Mouse (Mus musculus) midbrain, embryonic 13.5 days (tissue): ENCODE data around the gene Tjp2. TPM values are rescaled to one million over a fixed set of nuclear protein-coding genes. Genes with fewer than 3 reads are reported as not detected.

Experiments
- ATAC-seq: fragments of 200-750 bp; cut with Nextera tagmentation; 2 replicates; pipeline ENCODE4 v1.8.0; 2017; ENCODE audit warnings: mild to moderate bottlenecking, moderate TSS enrichment, moderate library complexity
- H3K27ac ChIP-seq: fragments of 300-500 bp; sonication (generic); 2 replicates; pipeline ENCODE4 v1.5.1; 2015; ENCODE audit warnings: inconsistent platforms, mild to moderate bottlenecking, moderate library complexity
- H3K27me3 ChIP-seq: fragments of 300-500 bp; sonication (generic); 2 replicates; pipeline ENCODE4 v1.6.1; 2015; ENCODE audit warnings: mild to moderate bottlenecking, inconsistent platforms
- H3K36me3 ChIP-seq: fragments of 300-500 bp; sonication (generic); 2 replicates; pipeline ENCODE4 v1.6.1; 2015; ENCODE audit warnings: mild to moderate bottlenecking, inconsistent platforms
- H3K4me1 ChIP-seq: fragments of 300-500 bp; sonication (generic); replicated peaks from 2 replicates; pipeline ENCODE4 v1.6.1; 2015; ENCODE audit warnings: inconsistent platforms
- H3K4me2 ChIP-seq: fragments of 300-500 bp; sonication (generic); replicated peaks from 2 replicates; pipeline ENCODE4 v1.6.1; 2015; ENCODE audit warnings: moderate library complexity, mild to moderate bottlenecking, inconsistent platforms
- H3K4me3 ChIP-seq: fragments of 300-500 bp; sonication (generic); replicated peaks from 2 replicates; pipeline ENCODE4 v1.5.1; 2015; ENCODE audit warnings: mild to moderate bottlenecking, inconsistent platforms
- H3K9ac ChIP-seq: fragments of 300-500 bp; sonication (generic); replicated peaks from 2 replicates; pipeline ENCODE4 v1.6.1; 2015; ENCODE audit warnings: mild to moderate bottlenecking, inconsistent platforms
- H3K9me3 ChIP-seq: fragments of 300-500 bp; sonication (generic); 2 replicates; pipeline ENCODE4 v1.6.1; 2016; ENCODE audit warnings: mild to moderate bottlenecking, inconsistent platforms
- WGBS: fragments of 180-500 bp; shearing (Covaris S2); methylation state at CpG from one replicate; pipeline ENCODE4 v1.1.7; 2015; 5-methylcytosine and 5-hydroxymethylcytosine counted together
- polyA plus RNA-seq: library from polyadenylated mRNA; unstranded; fragments of >200 nt; fragmentation: Nextera tagmentation; extraction: Ambion mirVana; gene quantifications from 2 replicates; pipeline ENCODE4 v1.2.1, GENCODE M21; 2015

Tjp2 gene
- polyA plus RNA-seq, 1 experiment from 2014 or later = 13.9 TPM

DNA sequence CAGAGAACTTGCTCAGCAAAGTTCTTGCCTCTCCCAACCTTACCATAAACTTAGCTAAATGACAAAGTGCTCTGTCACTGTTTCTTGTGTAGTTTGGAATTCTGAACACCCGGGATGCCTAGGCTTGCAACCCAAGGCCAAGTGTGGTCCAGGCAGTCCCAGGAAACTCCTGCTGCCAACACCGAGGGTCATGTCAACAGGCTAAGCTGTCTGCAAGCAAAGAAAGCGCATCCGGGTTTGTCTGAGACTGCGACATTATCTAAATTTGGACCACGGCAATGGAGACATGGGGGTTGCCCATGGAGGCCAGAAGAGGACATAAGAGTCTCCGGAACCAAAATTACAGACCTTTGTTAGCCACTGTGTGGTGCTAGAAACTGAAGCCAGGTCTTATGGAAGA, 80.8 kb downstream of the Tjp2 start:
- H3K4me3 ChIP-seq = no peak overlapping the region
- no peak for ATAC-seq
- H3K4me2 ChIP-seq = no peak overlapping the region
- WGBS = 91% methylated on average over 7 of the region's 7 CpGs
- H3K9ac ChIP-seq = no peak overlapping the region
- 0 out of 2 replicates have a peak overlapping the region, but pooled peaks have one; percentile 67 for H3K27ac ChIP-seq
- no peaks in the 10 kb centered on the region for H3K27me3 ChIP-seq
- peaks cover 39% of the 10 kb centered on the region for H3K4me1 ChIP-seq
- H3K9me3 ChIP-seq = no peaks in the 10 kb centered on the region
- H3K36me3 ChIP-seq = peaks cover 10% of the 10 kb centered on the region

- H3K9ac ChIP-seq = no peak overlapping the region
- peak; percentile 79 for ATAC-seq
- H3K4me2 ChIP-seq = peak overlapping the region; percentile 7
- H3K27ac ChIP-seq = peak overlapping the region; percentile 67
- no peaks in the 10 kb centered on the region for H3K9me3 ChIP-seq
- H3K4me1 ChIP-seq = peaks cover 39% of the 10 kb centered on the region
- peaks cover under 1% of the 10 kb centered on the region; the same call in 1 of the 2 replicates for H3K36me3 ChIP-seq
- WGBS = 45% methylated on average over 12 of the region's 12 CpGs
- H3K4me3 ChIP-seq = no peak overlapping the region
- no peaks in the 10 kb centered on the region for H3K27me3 ChIP-seq
Measured at GRCm38 (mm10) chr19:24142621-24143061, 82.2 kb downstream of the Tjp2 start.

DNA sequence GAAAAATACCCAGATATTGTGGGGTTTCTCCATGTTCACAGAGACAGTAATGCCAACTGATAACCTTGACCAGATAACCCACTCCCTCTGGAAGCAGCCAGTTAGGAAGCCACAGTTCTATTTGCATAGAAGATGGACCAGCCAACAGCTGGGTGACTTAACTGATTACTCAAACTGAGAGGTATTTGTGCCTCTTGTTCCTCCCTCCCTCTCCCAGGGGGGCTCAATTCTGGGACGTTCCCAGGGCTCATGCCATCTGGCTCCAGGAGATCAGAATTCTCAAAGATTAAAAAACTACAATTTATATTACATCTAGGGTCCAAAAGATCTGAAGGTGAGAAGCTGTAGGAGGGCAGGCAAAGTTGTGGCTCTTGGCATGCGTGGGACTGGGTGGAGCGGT, 84.5 kb downstream of the Tjp2 start:
- peaks cover 43% of the 10 kb centered on the region for H3K4me1 ChIP-seq
- no peak overlapping the region for H3K27ac ChIP-seq
- H3K36me3 ChIP-seq = 0 out of 2 replicates have a peak, but pooled peaks cover 6% of the 10 kb centered on the region
- no peak overlapping the region for H3K4me2 ChIP-seq
- 68% methylated on average over 3 of the region's 3 CpGs for WGBS
- no peak for ATAC-seq
- H3K9me3 ChIP-seq = no peaks in the 10 kb centered on the region
- no peak overlapping the region for H3K4me3 ChIP-seq
- H3K27me3 ChIP-seq = no peaks in the 10 kb centered on the region
- H3K9ac ChIP-seq = no peak overlapping the region

DNA sequence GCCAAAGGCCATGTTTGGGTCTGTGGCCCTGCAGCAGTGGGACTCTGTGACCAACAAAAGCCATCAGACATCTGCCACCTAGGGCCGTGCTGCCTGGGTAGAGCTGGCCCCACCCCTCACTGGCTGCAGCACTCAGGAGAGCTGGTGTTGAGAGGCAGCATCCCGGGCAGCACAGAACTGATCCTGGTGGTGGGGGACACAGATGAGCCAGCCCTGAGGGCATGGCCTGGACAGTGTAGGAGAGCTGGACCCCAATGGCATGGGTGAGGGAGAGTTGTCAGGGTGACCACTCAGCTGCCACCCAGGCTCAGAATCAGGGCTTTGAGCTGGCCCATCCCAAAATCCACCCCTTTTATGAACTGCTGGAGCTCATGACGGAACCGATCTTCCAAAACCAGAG, 87.4 kb downstream of the Tjp2 start:
- no peak overlapping the region for H3K27ac ChIP-seq
- WGBS = 80% methylated on average over 4 of the region's 4 CpGs
- H3K4me2 ChIP-seq = no peak overlapping the region

GRCm38 (mm10) chr19:24134991-24135390, 89.8 kb downstream of the Tjp2 start:
- Histone ChIP-seq H3K36me3 (peaks cover 29% of the 10 kb centered on the region), H3K4me3 (peak overlapping the region; percentile 37), H3K4me1 (peaks cover 13% of the 10 kb centered on the region), H3K4me2 (peak overlapping the region; percentile 47), H3K27me3 (no peaks in the 10 kb centered on the region), H3K27ac (no peak overlapping the region), H3K9ac (peak overlapping the region; percentile 50; the same call in 1 of the 2 replicates), H3K9me3 (no peaks in the 10 kb centered on the region)
- 43% methylated on average over 10 of the region's 10 CpGs for whole genome bisulfite sequencing
- ATAC-seq = peak; percentile 73

More for the DNA sequence above, 87.4 kb downstream of the Tjp2 start:
- no peaks in the 10 kb centered on the region for H3K27me3 ChIP-seq
- no peak overlapping the region for H3K4me3 ChIP-seq
- 0 out of 2 replicates have a peak, but pooled peaks have one; percentile 25 for ATAC-seq
- no peak overlapping the region for H3K9ac ChIP-seq
- H3K4me1 ChIP-seq = peaks cover 29% of the 10 kb centered on the region
- no peaks in the 10 kb centered on the region for H3K9me3 ChIP-seq
- H3K36me3 ChIP-seq = 0 out of 2 replicates have a peak, but pooled peaks cover 6% of the 10 kb centered on the region

DNA sequence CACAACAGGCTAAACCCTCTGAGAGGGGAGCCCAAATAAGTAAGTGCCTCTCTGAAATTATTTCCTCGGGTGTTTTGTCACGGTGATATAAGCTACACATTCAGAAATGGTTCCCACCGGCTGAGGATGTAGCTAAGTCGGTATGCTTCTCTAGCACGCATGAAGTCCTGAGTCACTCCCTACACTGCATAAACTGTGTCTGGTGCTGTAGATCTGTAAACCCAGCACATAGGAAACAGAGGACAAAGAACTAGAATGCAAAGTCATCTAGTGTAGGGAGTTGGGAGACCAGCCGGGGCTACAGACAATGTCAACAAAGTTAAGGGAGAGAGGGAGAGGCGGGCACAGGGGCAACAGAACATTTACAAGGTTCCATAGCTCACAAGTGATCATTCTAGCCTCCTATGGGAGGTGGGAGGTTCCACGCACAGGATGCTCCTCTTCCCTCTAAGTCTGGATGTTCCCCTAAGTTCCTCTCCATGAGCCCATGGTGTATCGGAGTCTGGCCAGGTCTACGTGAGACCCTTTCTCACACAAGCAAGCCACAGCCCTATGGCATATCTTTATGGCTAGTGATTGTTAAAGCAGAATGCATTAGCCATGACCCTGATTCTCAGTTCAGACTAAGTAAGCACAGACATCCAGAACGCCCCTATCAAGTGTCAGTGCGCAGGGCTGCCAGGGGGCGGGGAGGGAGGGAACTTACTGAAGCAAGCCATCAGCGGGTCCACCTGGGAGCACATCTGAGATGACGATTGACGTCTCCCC, 90.5 kb downstream of the Tjp2 start:
- 74% methylated on average over 16 of the region's 16 CpGs for WGBS
- Histone ChIP-seq H3K4me1 (peaks cover 13% of the 10 kb centered on the region), H3K9me3 (no peaks in the 10 kb centered on the region), H3K4me3 (peak overlapping the region; percentile 37), H3K27me3 (no peaks in the 10 kb centered on the region), H3K9ac (peak overlapping the region; percentile 50; the same call in 1 of the 2 replicates), H3K4me2 (peak overlapping the region; percentile 47), H3K36me3 (peaks cover 35% of the 10 kb centered on the region), H3K27ac (no peak overlapping the region)
- peak; percentile 68 for ATAC-seq

DNA sequence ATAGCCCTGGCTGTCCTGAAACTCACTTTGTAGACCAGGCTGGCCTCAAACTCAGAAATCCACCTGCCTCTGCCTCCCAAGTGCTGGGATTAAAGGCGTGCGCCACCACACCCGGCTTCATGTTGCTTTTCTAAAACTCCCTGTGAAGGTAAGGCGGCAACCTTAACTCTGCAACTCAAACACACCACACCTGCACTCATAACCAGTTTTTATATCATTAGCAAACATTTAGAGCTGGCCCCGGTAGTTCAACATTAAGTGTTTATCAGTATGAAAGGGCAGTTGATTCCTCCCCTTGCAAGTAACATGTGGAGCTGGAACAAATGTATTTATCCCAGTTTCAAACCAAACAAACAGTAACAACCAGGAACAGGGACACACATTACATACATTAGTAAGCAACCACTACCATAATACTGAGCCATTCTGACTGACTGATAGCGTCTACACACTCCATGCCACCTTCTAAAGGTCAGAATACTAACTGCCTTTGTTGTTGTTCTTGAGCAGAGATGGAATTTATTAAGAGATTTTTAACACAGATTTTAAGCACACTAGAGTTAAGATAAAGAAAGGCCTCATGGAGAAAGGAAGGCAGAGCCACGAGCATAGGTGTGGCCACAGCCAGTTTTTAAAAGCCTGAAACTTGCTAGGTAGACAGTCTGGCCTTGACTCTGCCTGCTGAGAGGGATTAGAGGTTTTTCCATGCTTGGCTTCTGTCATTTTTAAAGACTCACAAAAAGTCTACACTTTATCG, 101.1 kb downstream of the Tjp2 start:
- Histone ChIP-seq H3K36me3 (peaks cover 28% of the 10 kb centered on the region), H3K4me1 (no peaks in the 10 kb centered on the region), H3K27ac (no peak overlapping the region), H3K9me3 (no peaks in the 10 kb centered on the region), H3K9ac (no peak overlapping the region), H3K4me3 (no peak overlapping the region), H3K27me3 (no peaks in the 10 kb centered on the region), H3K4me2 (no peak overlapping the region)
- WGBS = 94% methylated on average over 8 of the region's 8 CpGs
- no peak for ATAC-seq

DNA sequence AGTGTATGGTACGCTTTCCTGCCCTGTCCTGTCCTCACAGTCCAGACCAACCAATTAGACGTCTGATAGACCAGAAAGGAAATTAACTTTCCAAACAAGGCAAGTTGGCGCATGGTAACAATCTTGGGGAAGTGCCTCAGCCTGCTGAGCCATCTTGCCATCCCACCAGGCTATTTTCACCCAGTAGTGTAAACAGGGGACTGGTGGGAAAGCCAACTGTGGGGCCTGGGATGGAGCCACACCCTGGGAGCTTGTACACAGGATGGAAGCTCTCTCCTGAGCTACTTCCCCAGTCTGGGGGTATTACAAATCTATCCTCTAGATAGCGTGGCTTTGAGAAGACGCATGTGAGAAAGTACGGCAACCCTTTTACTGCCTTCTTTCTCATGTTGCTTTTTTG, 101.7 kb downstream of the Tjp2 start:
- no peaks in the 10 kb centered on the region for H3K9me3 ChIP-seq
- H3K27me3 ChIP-seq = no peaks in the 10 kb centered on the region
- H3K4me3 ChIP-seq = no peak overlapping the region
- H3K9ac ChIP-seq = no peak overlapping the region
- ATAC-seq = no peak
- 94% methylated on average over 6 of the region's 6 CpGs for WGBS
- H3K36me3 ChIP-seq = peaks cover 24% of the 10 kb centered on the region
- no peaks in the 10 kb centered on the region for H3K4me1 ChIP-seq
- no peak overlapping the region for H3K4me2 ChIP-seq
- no peak overlapping the region for H3K27ac ChIP-seq

GRCm38 (mm10) chr19:24122647-24123046, 102.2 kb downstream of the Tjp2 start:
- H3K4me3 ChIP-seq = no peak overlapping the region
- no peaks in the 10 kb centered on the region for H3K4me1 ChIP-seq
- peaks cover 21% of the 10 kb centered on the region for H3K36me3 ChIP-seq
- H3K4me2 ChIP-seq = no peak overlapping the region
- H3K9me3 ChIP-seq = no peaks in the 10 kb centered on the region
- no peak for ATAC-seq
- H3K27ac ChIP-seq = no peak overlapping the region
- no peaks in the 10 kb centered on the region for H3K27me3 ChIP-seq
- H3K9ac ChIP-seq = no peak overlapping the region
- WGBS = 92% methylated on average over 9 of the region's 9 CpGs

- H3K4me3 ChIP-seq = no peak overlapping the region
- H3K27me3 ChIP-seq = no peaks in the 10 kb centered on the region
- H3K4me1 ChIP-seq = no peaks in the 10 kb centered on the region
- no peak for ATAC-seq
- H3K9me3 ChIP-seq = no peaks in the 10 kb centered on the region
- H3K36me3 ChIP-seq = peaks cover 26% of the 10 kb centered on the region
- 74% methylated on average over 4 of the region's 4 CpGs for WGBS
- H3K27ac ChIP-seq = no peak overlapping the region
- H3K9ac ChIP-seq = no peak overlapping the region
- no peak overlapping the region for H3K4me2 ChIP-seq
Measured at GRCm38 (mm10) chr19:24120811-24121210, 104.0 kb downstream of the Tjp2 start.

GRCm38 (mm10) chr19:24118775-24119174, 106.1 kb downstream of the Tjp2 start:
- Histone ChIP-seq H3K4me2 (no peak overlapping the region), H3K9ac (no peak overlapping the region), H3K27me3 (no peaks in the 10 kb centered on the region), H3K9me3 (no peaks in the 10 kb centered on the region), H3K4me1 (no peaks in the 10 kb centered on the region), H3K36me3 (peaks cover 35% of the 10 kb centered on the region), H3K4me3 (no peak overlapping the region), H3K27ac (no peak overlapping the region)
- no peak for ATAC-seq
- 88% methylated on average over 9 of the region's 9 CpGs for WGBS

- H3K27me3 ChIP-seq = no peaks in the 10 kb centered on the region
- no peaks in the 10 kb centered on the region for H3K9me3 ChIP-seq
- ATAC-seq = no peak
- peaks cover 62% of the 10 kb centered on the region for H3K36me3 ChIP-seq
- H3K4me3 ChIP-seq = no peak overlapping the region
- 97% methylated on average over 7 of the region's 7 CpGs for WGBS
- H3K27ac ChIP-seq = no peak overlapping the region
- no peak overlapping the region for H3K4me2 ChIP-seq
- no peaks in the 10 kb centered on the region for H3K4me1 ChIP-seq
- H3K9ac ChIP-seq = no peak overlapping the region
Measured at GRCm38 (mm10) chr19:24111581-24111980, 113.2 kb downstream of the Tjp2 start.
